Mouse (Mus musculus): ENCODE results near the gene Olfr1443. TPM values are rescaled to one million over a fixed set of nuclear protein-coding genes. Genes with fewer than 3 reads are reported as not detected.
"Not testable (repeated sequence)": the region's sequence is repeated elsewhere in the genome, so short reads cannot be mapped to it uniquely, and the experiment has no call there.

Olfr1443 gene
- polyA plus RNA-seq, 1 experiment from 2014 or later: not detected

GRCm38 (mm10) chr19:12696221-12696620 lies 18.3 kb downstream of the Olfr1443 start:
- H3K4me3 ChIP-seq: no peak overlapping the region
- no peak overlapping the region for H3K27ac ChIP-seq
- H3K9me3 ChIP-seq (replicated peaks): no peaks in the 10 kb centered on the region
- H3K4me1 ChIP-seq: no peaks in the 10 kb centered on the region
- H3K36me3 ChIP-seq: no peaks in the 10 kb centered on the region
- no peak for DNase-seq (ENCODE audit: low spot score)
- no peaks in the 10 kb centered on the region for H3K27me3 ChIP-seq (ENCODE audit: low read depth, poor library complexity, severe bottlenecking)

- WGBS: 85% methylated on average over 2 of the region's 2 CpGs
- Histone ChIP-seq H3K27me3 (ENCODE audit: low read depth, poor library complexity, severe bottlenecking) (no peaks in the 10 kb centered on the region), H3K27ac (no peak overlapping the region), H3K9me3 (replicated peaks) (no peaks in the 10 kb centered on the region), H3K36me3 (no peaks in the 10 kb centered on the region), H3K4me3 (no peak overlapping the region), H3K4me1 (no peaks in the 10 kb centered on the region)
- DNase-seq (ENCODE audit: low spot score): no peak
Measured at GRCm38 (mm10) chr19:12708458-12708857, 30.5 kb downstream of the Olfr1443 start.

- no peaks in the 10 kb centered on the region for H3K9me3 ChIP-seq (replicated peaks)
Measured at GRCm38 (mm10) chr19:12708986-12709385, 31.1 kb downstream of the Olfr1443 start.

GRCm38 (mm10) chr19:12719189-12719588 lies 41.3 kb downstream of the Olfr1443 start:
- no peaks in the 10 kb centered on the region for H3K9me3 ChIP-seq (replicated peaks)
- H3K4me1 ChIP-seq: no peaks in the 10 kb centered on the region
- DNase-seq (ENCODE audit: low spot score): no peak
- H3K4me3 ChIP-seq: no peak overlapping the region
- H3K27ac ChIP-seq: no peak overlapping the region
- 82% methylated on average over 6 of the region's 6 CpGs for WGBS
- no peaks in the 10 kb centered on the region for H3K27me3 ChIP-seq (ENCODE audit: low read depth, poor library complexity, severe bottlenecking)
- H3K36me3 ChIP-seq: no peaks in the 10 kb centered on the region

More at GRCm38 (mm10) chr19:12708986-12709385, 31.1 kb downstream of the Olfr1443 start:
- DNase-seq (ENCODE audit: low spot score): no peak
- no peak overlapping the region for H3K4me3 ChIP-seq
- no peaks in the 10 kb centered on the region for H3K4me1 ChIP-seq
- H3K27ac ChIP-seq: no peak overlapping the region
- no peaks in the 10 kb centered on the region for H3K36me3 ChIP-seq
- H3K27me3 ChIP-seq (ENCODE audit: low read depth, poor library complexity, severe bottlenecking): no peaks in the 10 kb centered on the region

- no peaks in the 10 kb centered on the region for H3K4me1 ChIP-seq
- H3K4me3 ChIP-seq: no peak overlapping the region
- no peak for DNase-seq (ENCODE audit: low spot score)
- H3K27me3 ChIP-seq (ENCODE audit: low read depth, poor library complexity, severe bottlenecking): no peaks in the 10 kb centered on the region
- no peaks in the 10 kb centered on the region for H3K36me3 ChIP-seq
- H3K9me3 ChIP-seq (replicated peaks): no peaks in the 10 kb centered on the region
- no peak overlapping the region for H3K27ac ChIP-seq
- WGBS: 71% methylated on average over 2 of the region's 2 CpGs
Measured at GRCm38 (mm10) chr19:12720463-12720862, 42.6 kb downstream of the Olfr1443 start.

GRCm38 (mm10) chr19:12720919-12721318 lies 43.0 kb downstream of the Olfr1443 start:
- not testable (repeated sequence) for H3K27ac ChIP-seq; DNase-seq (ENCODE audit: low spot score); H3K4me1 ChIP-seq; H3K36me3 ChIP-seq; H3K4me3 ChIP-seq; H3K9me3 ChIP-seq (replicated peaks); H3K27me3 ChIP-seq (ENCODE audit: low read depth, poor library complexity, severe bottlenecking)
- 89% methylated on average over 5 of the region's 5 CpGs for WGBS

GRCm38 (mm10) chr19:12721596-12721995 lies 43.7 kb downstream of the Olfr1443 start:
- DNase-seq (ENCODE audit: low spot score); H3K4me1 ChIP-seq; H3K9me3 ChIP-seq (replicated peaks); H3K36me3 ChIP-seq; H3K27ac ChIP-seq; H3K27me3 ChIP-seq (ENCODE audit: low read depth, poor library complexity, severe bottlenecking); H3K4me3 ChIP-seq: not testable (repeated sequence)
- 93% methylated on average over 7 of the region's 7 CpGs for WGBS

GRCm38 (mm10) chr19:12722308-12722707 lies 44.4 kb downstream of the Olfr1443 start:
- Histone ChIP-seq H3K4me3 (no peak overlapping the region), H3K36me3 (no peaks in the 10 kb centered on the region), H3K27ac (no peak overlapping the region), H3K9me3 (replicated peaks) (no peaks in the 10 kb centered on the region), H3K27me3 (ENCODE audit: low read depth, poor library complexity, severe bottlenecking) (no peaks in the 10 kb centered on the region), H3K4me1 (no peaks in the 10 kb centered on the region)
- DNase-seq (ENCODE audit: low spot score): no peak
- 72% methylated on average over 3 of the region's 3 CpGs for WGBS

GRCm38 (mm10) chr19:12725851-12726250 lies 47.9 kb downstream of the Olfr1443 start:
- WGBS: 89% methylated on average over 1 of the region's 1 CpGs
- no peaks in the 10 kb centered on the region for H3K27me3 ChIP-seq (ENCODE audit: low read depth, poor library complexity, severe bottlenecking)

GRCm38 (mm10) chr19:12731036-12731435 lies 53.1 kb downstream of the Olfr1443 start:
- H3K4me3 ChIP-seq: no peak overlapping the region
- H3K27me3 ChIP-seq (ENCODE audit: low read depth, poor library complexity, severe bottlenecking): no peaks in the 10 kb centered on the region
- no peak for DNase-seq (ENCODE audit: low spot score)
- no peaks in the 10 kb centered on the region for H3K4me1 ChIP-seq
- H3K27ac ChIP-seq: no peak overlapping the region
- H3K36me3 ChIP-seq: no peaks in the 10 kb centered on the region
- 64% methylated on average over 1 of the region's 1 CpGs for WGBS
- H3K9me3 ChIP-seq (replicated peaks): no peaks in the 10 kb centered on the region

More at GRCm38 (mm10) chr19:12725851-12726250, 47.9 kb downstream of the Olfr1443 start:
- Histone ChIP-seq H3K9me3 (replicated peaks) (no peaks in the 10 kb centered on the region), H3K4me3 (no peak overlapping the region), H3K4me1 (no peaks in the 10 kb centered on the region), H3K36me3 (no peaks in the 10 kb centered on the region), H3K27ac (no peak overlapping the region)
- DNase-seq (ENCODE audit: low spot score): no peak

- Histone ChIP-seq H3K27ac (no peak overlapping the region), H3K9me3 (replicated peaks) (no peaks in the 10 kb centered on the region), H3K36me3 (no peaks in the 10 kb centered on the region), H3K4me3 (no peak overlapping the region), H3K27me3 (ENCODE audit: low read depth, poor library complexity, severe bottlenecking) (no peaks in the 10 kb centered on the region), H3K4me1 (no peaks in the 10 kb centered on the region)
- WGBS: 85% methylated on average over 2 of the region's 2 CpGs
- no peak for DNase-seq (ENCODE audit: low spot score)
Measured at GRCm38 (mm10) chr19:12731950-12732349, 54.0 kb downstream of the Olfr1443 start.

Other genes starting within 250 kb of the Olfr1443 start
- 0.05 and 0.08 TPM in 2 replicates for gene Mpeg1, start 217.3 kb upstream of the Olfr1443 start, polyA plus RNA-seq (2016; fragmentation: Nextera tagmentation; extraction: Ambion mirVana)
- gene Dtx4, start 176.7 kb upstream of the Olfr1443 start, polyA plus RNA-seq (2016; fragmentation: Nextera tagmentation; extraction: Ambion mirVana): 1.8 and 2.3 TPM in 2 replicates
- gene Fam111a, start 132.4 kb upstream of the Olfr1443 start, polyA plus RNA-seq (2016; fragmentation: Nextera tagmentation; extraction: Ambion mirVana): 11.5 and 15.4 TPM in 2 replicates
- gene Gm4952, start 78.1 kb upstream of the Olfr1443 start, polyA plus RNA-seq (2016; fragmentation: Nextera tagmentation; extraction: Ambion mirVana): not detected in 2 replicates
- not detected in 2 replicates for gene Glyat, start 44.8 kb upstream of the Olfr1443 start, polyA plus RNA-seq (2016; fragmentation: Nextera tagmentation; extraction: Ambion mirVana)
- gene Olfr1442, start 7.7 kb upstream of the Olfr1443 start, polyA plus RNA-seq (2016; fragmentation: Nextera tagmentation; extraction: Ambion mirVana): not detected in 2 replicates
- not detected in 2 replicates for gene Keg1, start 17.7 kb downstream of the Olfr1443 start, polyA plus RNA-seq (2016; fragmentation: Nextera tagmentation; extraction: Ambion mirVana)
- 1.8 and 2.2 TPM in 2 replicates for gene Cntf, start 87.5 kb downstream of the Olfr1443 start, polyA plus RNA-seq (2016; fragmentation: Nextera tagmentation; extraction: Ambion mirVana)
- 11.0 and 13.5 TPM in 2 replicates for gene Zfp91, start 118.0 kb downstream of the Olfr1443 start, polyA plus RNA-seq (2016; fragmentation: Nextera tagmentation; extraction: Ambion mirVana)
- 0.68 and 0.78 TPM in 2 replicates for gene Lpxn, start 118.1 kb downstream of the Olfr1443 start, polyA plus RNA-seq (2016; fragmentation: Nextera tagmentation; extraction: Ambion mirVana)
- not detected in 2 replicates for gene Gm5244, start 168.6 kb downstream of the Olfr1443 start, polyA plus RNA-seq (2016; fragmentation: Nextera tagmentation; extraction: Ambion mirVana)
- not detected in 2 replicates for gene Olfr1444, start 179.2 kb downstream of the Olfr1443 start, polyA plus RNA-seq (2016; fragmentation: Nextera tagmentation; extraction: Ambion mirVana)
- gene Olfr1445, start 205.7 kb downstream of the Olfr1443 start, polyA plus RNA-seq (2016; fragmentation: Nextera tagmentation; extraction: Ambion mirVana): not detected in 2 replicates
- gene Olfr1446, start 215.4 kb downstream of the Olfr1443 start, polyA plus RNA-seq (2016; fragmentation: Nextera tagmentation; extraction: Ambion mirVana): not detected in 2 replicates
- not detected in 2 replicates for gene Olfr1447, start 225.6 kb downstream of the Olfr1443 start, polyA plus RNA-seq (2016; fragmentation: Nextera tagmentation; extraction: Ambion mirVana)
- gene Olfr1448, start 246.3 kb downstream of the Olfr1443 start, polyA plus RNA-seq (2016; fragmentation: Nextera tagmentation; extraction: Ambion mirVana): not detected in 2 replicates